Mouse (Mus musculus) liver, embryonic 14.5 days (tissue): ENCODE results near the gene Cnot10. TPM values are rescaled to one million over a fixed set of nuclear protein-coding genes. Genes with fewer than 3 reads are reported as not detected.
A peak's percentile ranks its signal among the peaks of the same experiment; 100 is the strongest.

Source experiments
- ATAC-seq: fragments of 200-750 bp; cut with Nextera tagmentation; 2 replicates; pipeline ENCODE4 v1.8.0; 2017; ENCODE audit warnings: moderate number of reproducible peaks, mild to moderate bottlenecking, moderate library complexity; ENCODE audit not compliant: insufficient read depth
- DNase-seq, 3 experiments: peaks; one replicate each; pipeline ENCODE4 v3.0.0-alpha.2; 2012 to 2013; ENCODE audit warnings: low read depth in 3 of 3, low spot score in 3 of 3
- H3K27ac ChIP-seq: fragments of 300-500 bp; sonication (generic); 2 replicates; pipeline ENCODE4 v1.5.1; 2014; ENCODE audit warnings: moderate library complexity, mild to moderate bottlenecking, control low read depth, inconsistent platforms
- H3K27me3 ChIP-seq: fragments of 300-500 bp; sonication (generic); 2 replicates; pipeline ENCODE4 v1.6.1; 2014; ENCODE audit warnings: mild to moderate bottlenecking, low read length, moderate library complexity; ENCODE audit not compliant: control insufficient read depth, insufficient read depth
- H3K36me3 ChIP-seq: fragments of 300-500 bp; sonication (generic); replicated peaks from 2 replicates; pipeline ENCODE4 v1.6.1; 2014; ENCODE audit warnings: low read depth; ENCODE audit not compliant: control insufficient read depth, insufficient read depth
- H3K4me1 ChIP-seq, 2 experiments: fragments of 200-500 bp in 1 of 2; fragments of 300-500 bp in 1 of 2; sonication (generic) in 1 of 2; replicated peaks; 2 replicates each; pipeline ENCODE4 v1.6.1; 2012 to 2014; ENCODE audit warnings: antibody characterized with exemption in 1 of 2, inconsistent platforms in 1 of 2, low read length in 1 of 2; ENCODE audit not compliant: control insufficient read depth in 2 of 2, insufficient read depth in 2 of 2
- H3K4me2 ChIP-seq: fragments of 300-500 bp; sonication (generic); 2 replicates; pipeline ENCODE4 v1.6.1; 2014; ENCODE audit warnings: low read depth, mild to moderate bottlenecking, control low read depth, moderate library complexity
- H3K4me3 ChIP-seq, 2 experiments: fragments of 200-500 bp in 1 of 2; fragments of 300-500 bp in 1 of 2; sonication (generic) in 1 of 2; 2 replicates each; pipeline ENCODE4 v1.5.1; 2012 to 2014; ENCODE audit warnings: low read depth in 2 of 2, low read length in 2 of 2, mild to moderate bottlenecking in 2 of 2, control low read depth in 1 of 2, inconsistent platforms in 1 of 2, moderate library complexity in 1 of 2; ENCODE audit not compliant: insufficient read depth in 1 of 2
- H3K9ac ChIP-seq: fragments of 300-500 bp; sonication (generic); replicated peaks from 2 replicates; pipeline ENCODE4 v1.6.1; 2014; ENCODE audit warnings: mild to moderate bottlenecking, control low read depth, moderate library complexity
- H3K9me3 ChIP-seq: fragments of 300-500 bp; sonication (generic); 2 replicates; pipeline ENCODE4 v1.6.1; 2016; ENCODE audit warnings: low read length, mixed read lengths; ENCODE audit not compliant: control insufficient read depth
- CTCF ChIP-seq: IDR thresholded peaks from 2 replicates; pipeline ENCODE4 v1.5.1; 2016; ENCODE audit warnings: antibody characterized with exemption, low read depth, control low read depth
- EP300 ChIP-seq: IDR thresholded peaks from 2 replicates; pipeline ENCODE4 v1.6.1; 2016; ENCODE audit warnings: antibody characterized with exemption, low read depth
- WGBS: fragments of 180-500 bp; shearing (Covaris S2); extraction: QIAGEN DNeasy Blood & Tissue Kit; methylation state at CpG from one replicate; pipeline ENCODE4 v1.1.7; 2014; ENCODE audit not compliant: insufficient replicate concordance; 5-methylcytosine and 5-hydroxymethylcytosine counted together
- polyA plus RNA-seq, 2 experiments: library from polyadenylated mRNA; depleted of rRNA in 1 of 2; stranded (reverse) in 1 of 2; unstranded in 1 of 2; fragments of >200 nt; fragmentation: Nextera tagmentation in 1 of 2; extraction: Ambion mirVana in 1 of 2; gene quantifications; 2 replicates each; pipeline versions ENCODE4 v1.2.1 to v1.2.3; 2012 to 2014

Cnot10 gene
- polyA plus RNA-seq, 2 experiments = 20.7 to 23.1 TPM

DNA sequence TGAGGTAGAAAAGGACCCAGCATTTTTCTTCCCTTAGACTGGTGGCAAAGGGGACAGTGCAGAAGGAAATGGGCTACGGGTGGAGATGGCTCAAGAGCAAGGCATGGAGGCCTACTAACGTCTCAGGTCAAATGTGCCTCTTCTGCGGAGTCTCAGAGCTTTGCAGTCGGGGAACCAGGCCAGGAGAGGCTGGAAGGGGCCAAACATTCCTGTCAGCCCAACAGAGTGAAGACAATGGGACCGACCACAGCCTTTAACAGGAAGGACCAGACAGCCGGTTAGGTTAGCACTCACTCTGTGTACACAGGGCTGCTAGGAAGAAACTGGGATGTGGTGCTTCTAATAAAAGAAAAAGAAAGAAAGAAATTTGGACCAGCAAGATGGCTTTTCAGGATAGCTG lies 90.0 kb downstream of the Cnot10 start:
- Histone ChIP-seq H3K9me3 (no peaks in the 10 kb centered on the region), H3K4me1 (peaks cover 4 to 36% of the 10 kb centered on the region in 2 experiments), H3K27ac (no peak overlapping the region), H3K4me3 (no peak overlapping the region), H3K4me2 (no peak overlapping the region), H3K36me3 (no peaks in the 10 kb centered on the region), H3K27me3 (no peaks in the 10 kb centered on the region), H3K9ac (no peak overlapping the region)
- TF ChIP-seq EP300 (no peak), CTCF (no peak)
- WGBS = 38% methylated on average over 6 of the region's 6 CpGs
- ATAC-seq (no peak), DNase-seq (no peak)

GRCm38 (mm10) chr9:114549117-114549516 lies 90.9 kb downstream of the Cnot10 start:
- TF ChIP-seq CTCF (no peak), EP300 (no peak)
- H3K4me3 ChIP-seq = no peak overlapping the region
- no peaks in the 10 kb centered on the region for H3K27me3 ChIP-seq
- H3K27ac ChIP-seq = no peak overlapping the region
- H3K9ac ChIP-seq = no peak overlapping the region
- 59% methylated on average over 5 of the region's 5 CpGs for WGBS
- no peaks in the 10 kb centered on the region for H3K9me3 ChIP-seq
- ATAC-seq (no peak), DNase-seq (no peak)
- H3K36me3 ChIP-seq = no peaks in the 10 kb centered on the region
- H3K4me2 ChIP-seq = no peak overlapping the region
- H3K4me1 ChIP-seq = peaks cover 6 to 39% of the 10 kb centered on the region in 2 experiments

DNA sequence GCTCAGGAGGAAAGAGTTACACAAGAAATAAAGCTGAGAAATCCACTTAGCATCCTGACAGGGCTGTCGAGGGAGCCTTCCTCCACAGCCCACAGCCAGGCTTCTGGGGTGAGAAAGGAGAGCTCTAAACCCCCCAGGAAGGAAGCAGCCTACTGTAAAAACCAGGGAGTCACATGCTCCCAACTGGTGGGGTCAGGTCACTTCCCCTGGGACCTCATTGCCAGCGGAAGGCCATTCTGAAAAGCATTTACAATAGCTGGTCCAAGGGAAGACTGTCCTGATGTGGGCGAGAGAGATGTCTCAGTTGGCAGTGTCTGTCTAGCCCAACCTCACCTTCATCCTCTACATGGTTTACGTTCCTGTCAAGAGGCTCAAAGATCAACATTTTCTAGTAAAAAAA lies 91.5 kb downstream of the Cnot10 start:
- Histone ChIP-seq H3K4me1 (peaks cover 6 to 35% of the 10 kb centered on the region in 2 experiments), H3K4me2 (no peak overlapping the region)

GRCm38 (mm10) chr9:114547643-114548077 lies 92.3 kb downstream of the Cnot10 start:
- peaks cover 6 to 35% of the 10 kb centered on the region in 2 experiments for H3K4me1 ChIP-seq
- no peak overlapping the region; the same call in 1 of the 2 replicates for H3K27ac ChIP-seq
- H3K36me3 ChIP-seq = no peaks in the 10 kb centered on the region
- H3K27me3 ChIP-seq = no peaks in the 10 kb centered on the region
- DNase-seq (no peak), ATAC-seq (peak; percentile 46; the same call in 1 of the 2 replicates)
- no peak for TF ChIP-seq CTCF
- no peak for TF ChIP-seq EP300
- H3K4me3 ChIP-seq = no peak overlapping the region
- H3K9ac ChIP-seq = no peak overlapping the region
- no peak overlapping the region for H3K4me2 ChIP-seq
- H3K9me3 ChIP-seq = no peaks in the 10 kb centered on the region
- 47% methylated on average over 6 of the region's 6 CpGs for WGBS

More for the DNA sequence above, 91.5 kb downstream of the Cnot10 start:
- ATAC-seq = no peak
- 36% methylated on average over 4 of the region's 4 CpGs for WGBS
- Histone ChIP-seq H3K27me3 (no peaks in the 10 kb centered on the region), H3K27ac (no peak overlapping the region), H3K9me3 (no peaks in the 10 kb centered on the region), H3K9ac (no peak overlapping the region), H3K36me3 (no peaks in the 10 kb centered on the region), H3K4me3 (no peak overlapping the region)
- DNase-seq = no peak
- no peak for TF ChIP-seq EP300
- TF ChIP-seq CTCF = no peak

- H3K4me1 ChIP-seq = peaks cover 6 to 37% of the 10 kb centered on the region in 2 experiments
- H3K27me3 ChIP-seq = no peaks in the 10 kb centered on the region
- H3K4me3 ChIP-seq = no peak overlapping the region
- no peak overlapping the region for H3K4me2 ChIP-seq
- no peaks in the 10 kb centered on the region for H3K36me3 ChIP-seq
- H3K9me3 ChIP-seq = no peaks in the 10 kb centered on the region
- DNase-seq (no peak), ATAC-seq (no peak)
- no peak overlapping the region for H3K9ac ChIP-seq
- 12% methylated on average over 12 of the region's 12 CpGs for WGBS
- TF ChIP-seq EP300 (no peak), CTCF (no peak)
- no peak overlapping the region for H3K27ac ChIP-seq
Measured at GRCm38 (mm10) chr9:114546765-114547164, 93.2 kb downstream of the Cnot10 start.
